Mouse (Mus musculus) forebrain, embryonic 15.5 days (tissue): ENCODE measurements around the gene Smpd3. TPM values are rescaled to one million over a fixed set of nuclear protein-coding genes. Genes with fewer than 3 reads are reported as not detected.

Experiments
- ATAC-seq: fragments of 200-750 bp; cut with Nextera tagmentation; replicated peaks from 2 replicates; pipeline ENCODE4 v1.8.0; 2017; ENCODE audit warnings: mild to moderate bottlenecking, moderate TSS enrichment, moderate library complexity
- H3K27ac ChIP-seq: fragments of 300-500 bp; sonication (generic); replicated peaks from 2 replicates; pipeline ENCODE4 v1.5.1; 2015; ENCODE audit warnings: mild to moderate bottlenecking, inconsistent platforms
- H3K27me3 ChIP-seq: fragments of 300-500 bp; sonication (generic); 2 replicates; pipeline ENCODE4 v1.6.1; 2015; ENCODE audit warnings: inconsistent platforms
- H3K36me3 ChIP-seq: fragments of 300-500 bp; sonication (generic); 2 replicates; pipeline ENCODE4 v1.6.1; 2015; ENCODE audit warnings: mild to moderate bottlenecking, inconsistent platforms
- H3K4me1 ChIP-seq: fragments of 300-500 bp; sonication (generic); 2 replicates; pipeline ENCODE4 v1.6.1; 2015; ENCODE audit warnings: inconsistent platforms
- H3K4me2 ChIP-seq: fragments of 300-500 bp; sonication (generic); replicated peaks from 2 replicates; pipeline ENCODE4 v1.6.1; 2015; ENCODE audit warnings: mild to moderate bottlenecking, inconsistent platforms
- H3K4me3 ChIP-seq: fragments of 300-500 bp; sonication (generic); 2 replicates; pipeline ENCODE4 v1.5.1; 2015; ENCODE audit warnings: mild to moderate bottlenecking, inconsistent platforms
- H3K9ac ChIP-seq: fragments of 300-500 bp; sonication (generic); replicated peaks from 2 replicates; pipeline ENCODE4 v1.6.1; 2015; ENCODE audit warnings: mild to moderate bottlenecking, inconsistent platforms
- H3K9me3 ChIP-seq: fragments of 300-500 bp; sonication (generic); 2 replicates; pipeline ENCODE4 v1.6.1; 2016; ENCODE audit warnings: inconsistent platforms
- WGBS: fragments of 180-500 bp; shearing (Covaris S2); methylation state at CpG from one replicate; pipeline ENCODE4 v1.1.7; 2015; ENCODE audit warnings: mixed read lengths; 5-methylcytosine and 5-hydroxymethylcytosine counted together
- polyA plus RNA-seq: library from polyadenylated mRNA; unstranded; fragments of >200 nt; fragmentation: Nextera tagmentation; extraction: Ambion mirVana; gene quantifications from 2 replicates; pipeline ENCODE4 v1.2.1, GENCODE M21; 2015

Smpd3 gene
- polyA plus RNA-seq, 1 experiment from 2014 or later = 49.3 TPM

GRCm38 (mm10) chr8:106351135-106351534 lies 13.3 kb upstream of the Smpd3 start:
- Histone ChIP-seq H3K4me1 (no peaks in the 10 kb centered on the region), H3K4me2 (no peak overlapping the region), H3K9ac (no peak overlapping the region), H3K27ac (no peak overlapping the region), H3K9me3 (no peaks in the 10 kb centered on the region), H3K27me3 (no peaks in the 10 kb centered on the region), H3K4me3 (no peak overlapping the region), H3K36me3 (no peaks in the 10 kb centered on the region)
- WGBS = 68% methylated on average over 2 of the region's 2 CpGs
- no peak for ATAC-seq

GRCm38 (mm10) chr8:106349398-106349797 lies 11.6 kb upstream of the Smpd3 start:
- Histone ChIP-seq H3K36me3 (no peaks in the 10 kb centered on the region), H3K4me3 (no peak overlapping the region), H3K4me2 (no peak overlapping the region), H3K9ac (no peak overlapping the region), H3K27me3 (no peaks in the 10 kb centered on the region), H3K9me3 (no peaks in the 10 kb centered on the region), H3K27ac (no peak overlapping the region), H3K4me1 (no peaks in the 10 kb centered on the region)
- 76% methylated on average over 11 of the region's 11 CpGs for WGBS
- no peak for ATAC-seq

- Histone ChIP-seq H3K4me3 (no peak overlapping the region), H3K9ac (no peak overlapping the region), H3K27me3 (no peaks in the 10 kb centered on the region), H3K27ac (no peak overlapping the region), H3K4me1 (no peaks in the 10 kb centered on the region), H3K4me2 (no peak overlapping the region), H3K36me3 (no peaks in the 10 kb centered on the region), H3K9me3 (no peaks in the 10 kb centered on the region)
- 77% methylated on average over 6 of the region's 6 CpGs for WGBS
- no peak for ATAC-seq
Observed at GRCm38 (mm10) chr8:106346123-106346522, 8.3 kb upstream of the Smpd3 start.

GRCm38 (mm10) chr8:106343471-106343870 lies 5.7 kb upstream of the Smpd3 start:
- 67% methylated on average over 5 of the region's 5 CpGs for WGBS
- H3K4me3 ChIP-seq = no peak overlapping the region
- H3K9ac ChIP-seq = no peak overlapping the region
- no peak overlapping the region for H3K27ac ChIP-seq
- peaks cover 10% of the 10 kb centered on the region for H3K4me1 ChIP-seq
- no peaks in the 10 kb centered on the region for H3K36me3 ChIP-seq
- H3K9me3 ChIP-seq = no peaks in the 10 kb centered on the region
- H3K27me3 ChIP-seq = no peaks in the 10 kb centered on the region
- no peak overlapping the region for H3K4me2 ChIP-seq
- no peak for ATAC-seq

GRCm38 (mm10) chr8:106342828-106343227 lies 5.0 kb upstream of the Smpd3 start:
- Histone ChIP-seq H3K4me2 (no peak overlapping the region), H3K4me1 (peaks cover 10% of the 10 kb centered on the region), H3K4me3 (no peak overlapping the region), H3K27ac (no peak overlapping the region), H3K36me3 (no peaks in the 10 kb centered on the region), H3K27me3 (no peaks in the 10 kb centered on the region), H3K9me3 (no peaks in the 10 kb centered on the region), H3K9ac (no peak overlapping the region)
- 86% methylated on average over 7 of the region's 7 CpGs for WGBS
- no peak for ATAC-seq

- Histone ChIP-seq H3K27me3 (no peaks in the 10 kb centered on the region), H3K27ac (peak overlapping the region; percentile 69; the same call in 1 of the 2 replicates), H3K4me2 (peak overlapping the region; percentile 49), H3K9me3 (no peaks in the 10 kb centered on the region), H3K4me3 (peak overlapping the region; percentile 72), H3K9ac (peak overlapping the region; percentile 57), H3K4me1 (peaks cover 24% of the 10 kb centered on the region), H3K36me3 (no peaks in the 10 kb centered on the region)
- no peak for ATAC-seq
- 40% methylated on average over 8 of the region's 8 CpGs for WGBS
Observed at GRCm38 (mm10) chr8:106338741-106339209, 987 bp upstream of the Smpd3 start.

GRCm38 (mm10) chr8:106336561-106336960 lies 1.2 kb downstream of the Smpd3 start:
- Histone ChIP-seq H3K27ac (peak overlapping the region; percentile 92), H3K9me3 (no peaks in the 10 kb centered on the region), H3K36me3 (no peaks in the 10 kb centered on the region), H3K27me3 (no peaks in the 10 kb centered on the region), H3K4me2 (peak overlapping the region; percentile 49), H3K4me1 (peaks cover 28% of the 10 kb centered on the region), H3K9ac (peak overlapping the region; percentile 91), H3K4me3 (peak overlapping the region; percentile 72)
- under 1% methylated on average over 41 of the region's 41 CpGs for WGBS
- ATAC-seq = peak; percentile 28

- H3K9me3 ChIP-seq = no peaks in the 10 kb centered on the region
- 55% methylated on average over 4 of the region's 4 CpGs for WGBS
- H3K4me2 ChIP-seq = peak overlapping the region; percentile 49
- peak overlapping the region; percentile 91 for H3K9ac ChIP-seq
- H3K36me3 ChIP-seq = no peaks in the 10 kb centered on the region
- H3K27me3 ChIP-seq = no peaks in the 10 kb centered on the region
- peak overlapping the region; percentile 92 for H3K27ac ChIP-seq
- peaks cover 28% of the 10 kb centered on the region for H3K4me1 ChIP-seq
- ATAC-seq = no peak
- H3K4me3 ChIP-seq = peak overlapping the region; percentile 72
Observed at GRCm38 (mm10) chr8:106336031-106336430, 1.8 kb downstream of the Smpd3 start.

- WGBS = 59% methylated on average over 4 of the region's 4 CpGs
- Histone ChIP-seq H3K9ac (no peak overlapping the region), H3K4me1 (peaks cover 28% of the 10 kb centered on the region), H3K27me3 (no peaks in the 10 kb centered on the region), H3K4me3 (peak overlapping the region; percentile 72; the same call in 1 of the 2 replicates), H3K4me2 (peak overlapping the region; percentile 49), H3K9me3 (no peaks in the 10 kb centered on the region), H3K36me3 (no peaks in the 10 kb centered on the region), H3K27ac (no peak overlapping the region)
- no peak for ATAC-seq
Observed at GRCm38 (mm10) chr8:106335196-106335595, 2.6 kb downstream of the Smpd3 start.

GRCm38 (mm10) chr8:106333346-106333745 lies 4.4 kb downstream of the Smpd3 start:
- Histone ChIP-seq H3K27me3 (no peaks in the 10 kb centered on the region), H3K4me2 (no peak overlapping the region), H3K27ac (no peak overlapping the region), H3K36me3 (no peaks in the 10 kb centered on the region), H3K9ac (no peak overlapping the region), H3K9me3 (no peaks in the 10 kb centered on the region), H3K4me3 (no peak overlapping the region), H3K4me1 (peaks cover 18% of the 10 kb centered on the region)
- 44% methylated on average over 8 of the region's 8 CpGs for WGBS
- no peak for ATAC-seq

GRCm38 (mm10) chr8:106332498-106332897 lies 5.3 kb downstream of the Smpd3 start:
- WGBS = 71% methylated on average over 4 of the region's 4 CpGs
- Histone ChIP-seq H3K4me3 (no peak overlapping the region), H3K4me1 (peaks cover 18% of the 10 kb centered on the region), H3K9me3 (no peaks in the 10 kb centered on the region), H3K27ac (no peak overlapping the region), H3K9ac (no peak overlapping the region), H3K36me3 (no peaks in the 10 kb centered on the region), H3K4me2 (no peak overlapping the region), H3K27me3 (no peaks in the 10 kb centered on the region)
- ATAC-seq = no peak

GRCm38 (mm10) chr8:106326624-106327023 lies 11.2 kb downstream of the Smpd3 start:
- Histone ChIP-seq H3K27ac (peak overlapping the region; percentile 8; the same call in 1 of the 2 replicates), H3K4me1 (peaks cover 23% of the 10 kb centered on the region), H3K4me2 (no peak overlapping the region), H3K36me3 (no peaks in the 10 kb centered on the region), H3K9ac (no peak overlapping the region), H3K4me3 (no peak overlapping the region), H3K9me3 (no peaks in the 10 kb centered on the region), H3K27me3 (no peaks in the 10 kb centered on the region)
- ATAC-seq = no peak
- WGBS = 74% methylated on average over 4 of the region's 4 CpGs

GRCm38 (mm10) chr8:106321434-106321833 lies 16.4 kb downstream of the Smpd3 start:
- no peak overlapping the region for H3K4me2 ChIP-seq
- no peak overlapping the region for H3K27ac ChIP-seq
- WGBS = 81% methylated on average over 7 of the region's 7 CpGs
- no peaks in the 10 kb centered on the region for H3K36me3 ChIP-seq
- H3K4me1 ChIP-seq = peaks cover 28% of the 10 kb centered on the region
- H3K9me3 ChIP-seq = no peaks in the 10 kb centered on the region
- no peak overlapping the region for H3K9ac ChIP-seq
- H3K27me3 ChIP-seq = no peaks in the 10 kb centered on the region
- ATAC-seq = no peak
- no peak overlapping the region for H3K4me3 ChIP-seq
